Mouse (Mus musculus) heart, postnatal 36 days (tissue): ENCODE measurements around the gene Fbh1. TPM values are rescaled to one million over a fixed set of nuclear protein-coding genes. Genes with fewer than 3 reads are reported as not detected.
"Not testable (repeated sequence)": the region's sequence is repeated elsewhere in the genome, so short reads cannot be mapped to it uniquely, and the experiment has no call there.

ENCODE experiments used
- DNase-seq, 2 experiments: peaks; one replicate each; pipeline ENCODE4 v3.0.0; 2021 to 2022
- intact Hi-C: fragments of 180-260 bp; cut with DNase I; formaldehyde crosslinking; loops from one replicate; pipeline ENCODE4 v1.15.1; 2025
- total RNA-seq, 2 experiments: library from RNA; stranded (reverse); gene quantifications; 2 replicates each; pipeline ENCODE4 v1.2.3; 2021

The Fbh1 gene
- total RNA-seq, 2 experiments from 2014 or later: 72.7 to 76.0 TPM

DNA sequence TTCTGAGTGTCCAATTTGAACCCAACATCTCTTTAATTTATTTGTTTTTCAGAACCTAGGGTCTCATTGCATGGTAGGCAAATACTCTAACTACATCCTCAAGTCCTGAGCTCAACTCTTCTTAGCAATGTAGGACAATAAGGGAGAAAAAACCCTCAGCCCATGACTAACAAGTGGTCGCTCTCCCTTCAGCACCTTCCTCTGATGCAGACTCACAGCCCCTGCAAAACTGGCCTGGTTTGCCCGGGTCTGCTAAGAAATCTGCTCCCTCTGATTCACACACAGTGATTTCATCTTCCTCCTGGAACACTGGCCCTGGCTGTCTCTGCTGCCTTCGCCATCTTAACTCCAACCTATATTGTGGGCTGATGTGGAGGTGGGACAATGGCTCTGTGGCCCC lies 48.3 kb downstream of the Fbh1 start:
- intact Hi-C loops: no loop called here
- no peak for DNase-seq

GRCm38 (mm10) chr2:11727574-11727973 lies 49.8 kb downstream of the Fbh1 start:
- no peak for DNase-seq
- intact Hi-C loops: no loop called here

GRCm38 (mm10) chr2:11722564-11722963 lies 54.8 kb downstream of the Fbh1 start:
- DNase-seq: no peak
- intact Hi-C loops: no loop called here

DNA sequence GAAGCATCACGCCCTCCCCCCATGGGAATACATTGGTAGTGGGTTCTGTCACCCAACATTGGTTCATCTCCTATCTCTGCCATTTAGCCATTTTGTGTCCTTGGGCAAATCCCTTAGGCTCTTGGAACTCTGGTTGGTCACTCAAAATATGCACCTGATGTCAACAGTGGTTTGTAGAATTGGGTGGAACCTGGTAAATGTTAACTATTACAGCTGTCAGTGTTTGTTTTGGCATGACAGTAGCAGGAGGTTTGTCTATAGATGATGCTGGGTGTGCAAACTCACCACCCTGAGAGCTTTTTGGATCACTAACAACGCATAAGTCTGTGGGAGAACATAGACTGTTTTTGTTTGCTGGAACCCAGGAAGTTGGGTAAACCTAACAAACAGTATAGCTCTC lies 58.8 kb downstream of the Fbh1 start:
- intact Hi-C loops: no loop called here
- no peak for DNase-seq

DNA sequence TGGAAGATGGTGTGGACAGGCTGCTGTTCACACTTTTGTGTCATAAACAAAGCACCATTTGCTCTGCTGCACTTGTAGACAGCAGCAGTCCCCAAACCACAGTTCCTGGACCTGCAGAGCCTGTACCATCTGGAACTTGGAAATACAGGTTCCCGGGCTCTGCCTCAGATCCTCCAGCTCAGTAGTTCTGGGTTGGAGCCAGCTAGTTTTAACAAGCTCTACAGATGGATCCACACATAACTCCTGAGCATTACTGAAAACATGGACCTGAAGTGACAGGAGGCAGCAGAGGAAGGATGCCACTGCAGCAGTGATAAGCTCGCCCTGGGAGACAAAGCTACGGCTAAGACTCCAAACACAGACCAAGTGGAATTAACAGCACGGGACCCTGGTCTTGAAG lies 62.8 kb downstream of the Fbh1 start:
- no peak for DNase-seq
- intact Hi-C loops: no loop called here

GRCm38 (mm10) chr2:11713021-11713420 lies 64.4 kb downstream of the Fbh1 start:
- DNase-seq: no peak
- intact Hi-C loops: no loop called here

GRCm38 (mm10) chr2:11712483-11712990 lies 64.8 kb downstream of the Fbh1 start:
- DNase-seq: no peak
- intact Hi-C loops: no loop called here

DNA sequence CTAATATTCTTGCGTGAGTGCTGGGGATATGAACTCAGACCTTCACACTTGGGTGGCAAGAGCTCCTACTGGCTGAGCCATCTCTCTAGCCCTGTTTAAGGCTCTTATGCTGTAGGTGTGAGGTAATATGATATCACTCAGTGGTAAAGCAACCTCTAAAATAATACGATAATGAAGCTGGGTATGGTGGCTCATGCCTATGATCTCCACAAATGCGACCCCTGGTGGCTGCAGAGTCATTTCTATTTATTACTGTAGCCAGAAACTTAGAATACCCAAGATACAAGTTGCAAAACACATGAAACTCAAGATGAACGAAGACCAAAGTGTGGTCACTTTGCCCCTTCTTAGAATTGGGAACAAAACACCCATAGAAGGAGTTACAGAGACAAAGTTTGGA lies 67.3 kb downstream of the Fbh1 start:
- intact Hi-C loops: not testable (repeated sequence)
- DNase-seq: peak in 1 of 2 experiments; percentile 30

- peak in 1 of 2 experiments; percentile 18 for DNase-seq
- intact Hi-C loops: loop anchor here (2.0 to 5.0 kb wide), 3 partner anchors 44 to 106 kb away; partner anchors contain the start of genes Ankrd16, Fbh1 and Rbm17
These were observed 68.8 kb downstream of the Fbh1 start for GRCm38 (mm10) chr2:11708538-11708937.

DNA sequence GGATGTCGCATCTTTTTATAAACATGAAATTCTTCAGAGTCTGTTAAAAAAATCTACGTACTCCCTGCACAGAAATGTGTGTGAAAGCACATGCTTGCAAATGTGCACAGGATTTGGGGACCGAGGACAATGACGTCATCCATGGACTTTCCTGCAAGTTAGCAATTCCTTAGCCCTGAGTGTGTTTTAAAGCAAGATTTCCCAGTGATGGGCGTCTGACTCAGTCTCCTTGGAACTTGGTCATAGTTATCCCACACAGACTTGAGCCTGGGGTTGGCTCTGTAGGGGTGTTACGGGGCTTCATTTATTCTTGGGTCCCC lies 70.7 kb downstream of the Fbh1 start:
- peak in 1 of 2 experiments; percentile 25 for DNase-seq
- intact Hi-C loops: loop anchor here (5.0 kb wide), 2 partner anchors 71 to 104 kb away; partner anchors contain the start of genes Ankrd16, Fbh1 and Rbm17

DNA sequence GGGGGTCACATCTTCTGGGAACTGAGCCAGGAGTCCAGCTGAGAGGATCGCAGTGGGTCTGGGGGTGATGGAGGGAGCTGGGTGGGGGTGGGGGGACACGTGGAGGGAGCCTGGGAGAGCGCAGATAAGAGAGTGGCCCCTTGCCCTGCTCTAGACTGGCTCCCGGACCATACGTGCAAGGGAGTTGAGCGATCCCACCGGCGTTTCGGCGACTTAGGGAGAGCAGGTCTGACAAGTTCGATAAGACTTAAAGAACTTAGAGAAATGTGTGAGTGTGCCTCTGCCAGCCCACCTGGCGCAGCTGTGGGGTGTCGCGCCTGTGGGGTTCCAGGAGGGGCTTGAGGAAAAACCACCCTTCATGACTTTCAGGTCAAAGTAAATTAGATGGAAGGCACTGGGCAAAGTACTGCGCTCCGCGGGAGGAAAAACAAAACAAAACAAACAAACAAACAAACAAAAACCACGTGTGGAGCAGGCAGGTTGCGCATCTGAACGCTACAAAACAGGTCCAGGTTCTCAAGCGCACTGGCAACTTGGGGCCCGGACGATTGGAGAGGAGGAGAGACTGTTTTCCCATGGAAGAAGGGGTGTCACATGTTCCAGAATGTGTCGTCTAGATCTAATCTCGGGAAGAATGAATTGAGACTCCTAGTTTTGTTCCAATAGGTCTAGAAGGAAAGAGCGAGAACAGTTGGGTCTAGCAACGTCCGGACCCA lies 71.2 kb downstream of the Fbh1 start:
- intact Hi-C loops: loop anchor here (5.0 kb wide), 2 partner anchors 71 to 104 kb away; partner anchors contain the start of genes Ankrd16, Fbh1 and Rbm17
- DNase-seq: peak; percentile 13 to 19

DNA sequence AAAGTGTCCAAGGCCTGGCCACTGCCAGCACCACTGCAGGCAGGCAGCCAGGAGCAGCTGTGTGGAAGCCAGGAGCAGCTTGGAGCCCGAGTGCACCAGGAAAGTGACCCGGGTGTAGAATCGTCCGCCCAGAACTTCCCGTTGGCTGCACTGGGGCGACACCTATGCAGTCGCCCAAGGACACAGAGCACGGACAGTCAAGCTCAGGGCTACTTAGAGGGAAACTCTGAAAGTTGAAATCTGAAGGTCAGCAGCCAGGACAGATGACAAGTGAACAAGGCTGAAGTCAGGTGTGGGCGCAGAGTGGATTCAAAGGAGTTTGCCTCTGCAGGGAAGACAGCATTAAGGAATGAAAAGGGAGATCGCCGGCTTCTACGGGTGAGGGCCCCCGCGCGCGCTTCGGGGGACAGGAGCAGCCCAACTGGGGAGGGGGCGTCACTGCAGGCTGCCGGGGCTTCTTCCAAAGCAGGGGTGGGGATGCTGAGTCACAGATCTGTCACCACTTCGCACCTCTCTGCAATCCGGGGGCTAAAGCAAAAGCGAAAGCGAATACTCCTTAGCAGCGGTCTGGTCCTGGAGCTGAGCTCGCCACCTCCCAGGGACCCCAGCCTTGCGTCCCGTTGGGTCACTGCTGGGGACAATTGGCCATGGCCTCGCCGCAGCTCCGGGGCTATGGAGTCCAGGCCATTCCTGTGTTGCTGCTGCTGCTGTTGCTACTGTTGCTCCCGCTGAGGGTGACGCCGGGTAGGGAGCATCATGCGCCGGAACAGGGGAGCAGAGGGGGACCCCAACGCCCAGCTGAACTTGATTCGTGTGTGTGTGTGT lies 72.0 kb downstream of the Fbh1 start, which contains the start of gene Il15ra:
TSS of gene Il15ra (plus strand) at position 90 of the 825 bp plus-strand sequence.
- peak; percentile 86 to 87 for DNase-seq
- intact Hi-C loops: loop anchor here (5.0 kb wide), 2 partner anchors 72 to 103 kb away; partner anchors contain the start of genes Ankrd16, Fbh1 and Rbm17

DNA sequence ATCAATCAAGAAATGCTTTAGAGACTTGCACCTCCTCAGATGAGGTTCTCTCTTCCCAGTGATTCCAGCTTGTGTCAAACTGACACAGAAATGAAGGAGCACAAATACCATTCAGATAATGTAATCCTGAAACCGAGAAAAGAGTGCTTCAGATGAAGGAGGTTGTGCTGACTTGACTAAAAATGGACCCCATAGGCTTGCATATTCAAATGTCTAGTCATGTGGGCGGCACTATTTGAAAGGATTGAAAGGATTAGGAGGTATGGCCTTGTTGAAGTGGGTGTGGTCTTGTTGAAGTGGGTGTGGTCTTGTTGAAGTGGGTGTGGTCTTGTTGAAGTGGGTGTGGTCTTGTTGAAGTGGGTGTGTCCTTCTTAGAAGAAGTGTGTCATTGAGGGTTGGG lies 77.5 kb downstream of the Fbh1 start:
- intact Hi-C loops: no loop called here
- DNase-seq: no peak

DNA sequence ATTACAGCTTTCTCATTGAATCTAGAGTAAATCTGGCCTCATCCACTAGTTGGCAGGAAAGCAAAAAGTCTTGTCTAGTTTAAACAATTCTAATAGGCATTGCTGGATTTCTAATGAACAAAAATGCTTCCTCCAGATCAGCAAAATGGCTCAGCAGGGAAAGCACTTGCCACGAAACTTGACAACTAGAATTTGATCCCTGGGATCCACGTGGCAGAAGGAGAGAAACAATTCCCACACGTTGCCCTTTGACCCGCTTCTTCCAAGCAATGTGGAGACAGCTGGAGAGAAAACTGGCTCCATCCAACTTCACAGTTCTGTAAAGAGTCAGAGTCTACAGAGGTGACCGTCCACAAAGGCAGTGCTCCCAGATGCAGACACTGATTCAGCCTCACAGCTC lies 78.4 kb downstream of the Fbh1 start:
- intact Hi-C loops: no loop called here

GRCm38 (mm10) chr2:11695867-11696266 lies 81.5 kb downstream of the Fbh1 start:
- intact Hi-C loops: no loop called here

More for the DNA sequence above, 78.4 kb downstream of the Fbh1 start:
- DNase-seq: no peak

GRCm38 (mm10) chr2:11694104-11694503 lies 83.3 kb downstream of the Fbh1 start:
- intact Hi-C loops: no loop called here

More at GRCm38 (mm10) chr2:11695867-11696266, 81.5 kb downstream of the Fbh1 start:
- DNase-seq: no peak

DNA sequence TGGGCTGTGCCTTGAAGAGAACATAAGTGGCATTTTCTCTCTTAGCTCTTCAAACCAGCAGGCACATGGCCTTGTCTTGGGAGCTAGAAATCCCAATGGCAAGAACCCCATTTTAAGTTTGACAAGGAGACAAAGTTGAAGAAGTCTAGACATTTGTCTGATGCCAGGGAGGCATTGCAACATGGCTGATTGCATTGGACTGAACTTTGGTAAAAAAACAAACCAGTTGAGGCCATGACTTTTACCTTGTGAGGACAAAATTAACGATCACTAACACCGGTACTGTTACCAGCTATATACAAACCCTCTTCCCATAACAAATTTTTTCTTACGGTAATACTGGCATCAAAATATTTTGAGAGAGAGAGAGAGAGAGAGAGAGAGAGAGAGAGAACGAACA lies 84.0 kb downstream of the Fbh1 start:
- intact Hi-C loops: no loop called here
- DNase-seq: no peak

More at GRCm38 (mm10) chr2:11694104-11694503, 83.3 kb downstream of the Fbh1 start:
- DNase-seq: no peak
